Mouse (Mus musculus): ENCODE data around the gene Rasal1. TPM values are rescaled to one million over a fixed set of nuclear protein-coding genes. Genes with fewer than 3 reads are reported as not detected.

The Rasal1 gene
- 2.9 and 3.4 TPM in 2 replicates for total RNA-seq (2017)

DNA sequence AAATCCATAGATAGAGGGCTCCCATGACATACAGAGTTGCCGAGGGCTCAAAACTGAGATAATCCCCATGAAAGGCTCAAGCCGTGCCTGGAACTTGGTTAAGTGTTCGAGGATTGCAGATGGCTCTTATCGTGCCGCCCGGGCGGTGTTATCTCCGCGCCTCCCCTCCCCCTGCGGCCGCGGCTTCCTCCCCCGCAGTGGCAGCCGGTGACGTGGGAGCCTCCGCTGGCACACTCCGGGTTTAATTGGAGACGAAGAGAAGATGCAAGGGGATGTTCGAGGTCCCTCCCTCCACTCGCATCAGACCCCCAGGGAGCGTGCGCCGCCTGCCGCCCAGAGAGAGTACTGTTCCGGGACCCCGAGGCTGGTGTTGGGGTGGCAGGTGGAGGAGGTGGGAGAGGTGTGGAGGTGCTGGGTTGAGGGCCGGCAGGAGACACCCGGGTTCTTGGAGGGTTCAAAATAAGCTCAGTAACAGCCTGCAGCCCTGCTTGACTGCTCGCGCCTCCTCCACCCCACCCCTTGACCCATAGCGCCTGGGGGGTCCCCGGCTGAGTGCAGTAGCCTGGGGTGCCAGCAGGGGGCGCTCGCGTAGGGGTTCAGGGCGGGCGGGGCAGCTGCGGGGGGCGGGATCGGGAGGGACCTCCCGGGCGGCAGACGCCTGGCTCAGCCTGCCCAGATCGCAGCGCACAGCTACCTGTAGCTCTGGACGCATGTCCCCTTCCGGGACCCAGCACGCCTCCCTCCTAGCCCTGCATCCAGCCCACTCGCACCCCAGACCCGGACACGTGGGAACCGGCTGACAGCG, at the start of gene Rasal1:
TSS of gene Rasal1 (plus strand) at position 244 of the 805 bp plus-strand sequence.
- ATAC-seq (replicated peaks in 1 of 2; ENCODE audit: insufficient read depth in 1 of 2, low FRiP score in 2 of 2, low TSS enrichment in 1 of 2, low read depth in 1 of 2, poor library complexity in 2 of 2, severe bottlenecking in 2 of 2), result peak; percentile 54 to 57

DNA sequence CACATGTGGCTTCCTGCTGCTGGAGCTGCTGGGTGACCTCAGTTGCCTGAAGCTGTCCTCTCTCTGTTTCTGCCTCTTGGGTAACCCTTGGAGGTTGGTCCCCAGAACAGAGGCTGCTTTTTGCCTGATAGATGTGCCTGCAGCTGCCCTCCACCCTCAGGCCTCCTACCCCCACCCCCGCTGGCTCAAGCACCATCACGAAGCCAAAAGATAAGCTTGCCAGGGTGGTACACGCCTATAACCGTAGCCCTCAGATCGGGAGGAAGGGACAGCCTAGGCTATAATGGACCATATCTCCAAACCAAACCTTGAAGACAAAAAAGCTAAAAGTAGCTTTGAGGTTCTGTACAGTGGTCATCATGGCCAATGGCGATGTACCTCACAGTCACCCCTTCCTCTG, 49.0 kb upstream of the Rasal1 start:
- ATAC-seq (replicated peaks in 1 of 2; ENCODE audit: insufficient read depth in 1 of 2, low FRiP score in 2 of 2, low TSS enrichment in 1 of 2, low read depth in 1 of 2, poor library complexity in 2 of 2, severe bottlenecking in 2 of 2), result 0 out of 4 replicates have a peak, but pooled peaks have one; percentile 16 to 32

DNA sequence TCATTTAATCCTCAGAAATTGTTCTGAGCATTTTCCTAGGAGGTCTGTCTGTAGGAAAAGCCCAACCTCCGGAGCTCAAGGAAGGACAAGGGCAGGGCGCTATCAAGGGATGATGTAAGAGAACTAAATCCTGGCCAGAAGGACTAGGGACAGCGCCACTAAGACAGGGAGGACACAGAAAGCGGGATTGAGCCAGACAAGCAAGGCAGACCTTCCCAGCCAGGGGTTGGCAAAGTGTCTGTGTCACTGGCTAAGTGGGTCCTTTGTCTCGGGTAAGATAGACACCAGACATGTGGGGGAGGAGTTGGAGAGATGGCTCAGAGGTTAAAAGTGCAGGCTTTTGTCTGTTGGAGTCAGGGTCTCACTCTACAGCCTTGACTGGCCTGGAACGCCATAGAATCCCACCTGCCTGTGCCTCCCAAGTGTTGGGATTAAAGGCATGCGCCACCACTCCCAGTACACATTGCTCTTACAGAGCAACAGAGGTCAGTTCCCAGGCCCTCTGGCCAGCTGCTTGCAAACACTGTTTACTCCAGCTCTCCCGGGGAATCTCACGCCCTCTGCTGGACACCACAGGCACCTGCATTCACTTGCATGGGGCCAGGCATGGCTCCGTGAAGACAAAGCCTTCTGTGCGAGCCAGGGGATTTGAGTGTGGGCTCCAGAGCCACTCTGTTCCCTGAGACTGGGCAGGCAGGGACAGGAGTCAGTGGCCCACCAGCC, 47.5 kb upstream of the Rasal1 start:
- no peak for ATAC-seq (replicated peaks in 1 of 2; ENCODE audit: insufficient read depth in 1 of 2, low FRiP score in 2 of 2, low TSS enrichment in 1 of 2, low read depth in 1 of 2, poor library complexity in 2 of 2, severe bottlenecking in 2 of 2)

- ATAC-seq (replicated peaks in 1 of 2; ENCODE audit: insufficient read depth in 1 of 2, low FRiP score in 2 of 2, low TSS enrichment in 1 of 2, low read depth in 1 of 2, poor library complexity in 2 of 2, severe bottlenecking in 2 of 2), result no peak
Measured at GRCm38 (mm10) chr5:120602210-120602609, 46.4 kb upstream of the Rasal1 start.

- no peak for ATAC-seq (replicated peaks in 1 of 2; ENCODE audit: insufficient read depth in 1 of 2, low FRiP score in 2 of 2, low TSS enrichment in 1 of 2, low read depth in 1 of 2, poor library complexity in 2 of 2, severe bottlenecking in 2 of 2)
Measured at GRCm38 (mm10) chr5:120603515-120603914, 45.1 kb upstream of the Rasal1 start.

DNA sequence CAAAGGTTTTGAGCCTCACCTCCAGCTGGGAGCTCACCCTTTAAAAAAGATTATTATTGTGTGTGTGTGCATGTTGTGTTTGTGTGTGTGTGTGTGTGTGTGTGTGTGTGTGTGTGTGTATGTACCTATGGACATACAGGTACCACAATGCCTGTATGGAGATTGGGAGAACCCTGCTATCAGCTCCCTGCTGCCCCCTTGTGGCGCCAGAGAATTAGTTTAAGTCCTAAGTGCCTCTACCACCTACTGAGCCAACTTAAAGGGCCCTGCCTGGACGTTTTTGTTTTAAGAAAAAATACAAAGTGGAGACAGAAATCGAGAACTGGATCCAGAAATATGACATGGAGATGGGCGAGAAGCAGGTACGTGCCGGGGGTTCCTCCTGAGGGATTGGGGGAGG, 43.8 kb upstream of the Rasal1 start:
- peak; percentile 62 to 67; a peak in 2 of 4 replicates for ATAC-seq (replicated peaks in 1 of 2; ENCODE audit: insufficient read depth in 1 of 2, low FRiP score in 2 of 2, low TSS enrichment in 1 of 2, low read depth in 1 of 2, poor library complexity in 2 of 2, severe bottlenecking in 2 of 2)

DNA sequence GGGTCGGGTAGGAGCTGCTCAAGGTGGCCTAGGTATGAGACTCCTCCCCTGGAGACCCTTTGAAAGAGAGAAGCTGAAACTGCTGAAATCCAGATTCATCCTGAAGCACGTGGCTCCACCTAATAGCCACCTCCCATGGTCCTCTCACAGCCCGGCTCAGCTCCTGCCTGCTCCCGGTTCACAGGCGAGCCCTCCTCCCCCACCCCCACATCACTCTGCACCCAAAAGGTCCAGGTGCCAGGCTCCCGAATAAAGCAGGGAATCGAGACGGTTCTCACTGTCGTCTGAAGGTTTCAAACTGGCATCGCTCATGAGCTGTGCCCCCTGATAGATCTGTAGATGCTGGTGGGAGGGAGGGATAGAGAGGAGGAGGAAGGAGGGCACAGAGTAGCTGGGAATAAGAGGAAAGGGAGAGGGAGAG, 43.4 kb upstream of the Rasal1 start:
- ATAC-seq (replicated peaks in 1 of 2; ENCODE audit: insufficient read depth in 1 of 2, low FRiP score in 2 of 2, low TSS enrichment in 1 of 2, low read depth in 1 of 2, poor library complexity in 2 of 2, severe bottlenecking in 2 of 2), result no peak

GRCm38 (mm10) chr5:120605688-120606087, 42.9 kb upstream of the Rasal1 start:
- ATAC-seq (replicated peaks in 1 of 2; ENCODE audit: insufficient read depth in 1 of 2, low FRiP score in 2 of 2, low TSS enrichment in 1 of 2, low read depth in 1 of 2, poor library complexity in 2 of 2, severe bottlenecking in 2 of 2), result peak; percentile 66 to 73; a peak in 3 of 4 replicates

GRCm38 (mm10) chr5:120606590-120607200, 41.9 kb upstream of the Rasal1 start:
- ATAC-seq (replicated peaks in 1 of 2; ENCODE audit: insufficient read depth in 1 of 2, low FRiP score in 2 of 2, low TSS enrichment in 1 of 2, low read depth in 1 of 2, poor library complexity in 2 of 2, severe bottlenecking in 2 of 2), result no peak

- no peak for ATAC-seq (replicated peaks in 1 of 2; ENCODE audit: insufficient read depth in 1 of 2, low FRiP score in 2 of 2, low TSS enrichment in 1 of 2, low read depth in 1 of 2, poor library complexity in 2 of 2, severe bottlenecking in 2 of 2)
Measured at GRCm38 (mm10) chr5:120607335-120607734, 41.3 kb upstream of the Rasal1 start.

DNA sequence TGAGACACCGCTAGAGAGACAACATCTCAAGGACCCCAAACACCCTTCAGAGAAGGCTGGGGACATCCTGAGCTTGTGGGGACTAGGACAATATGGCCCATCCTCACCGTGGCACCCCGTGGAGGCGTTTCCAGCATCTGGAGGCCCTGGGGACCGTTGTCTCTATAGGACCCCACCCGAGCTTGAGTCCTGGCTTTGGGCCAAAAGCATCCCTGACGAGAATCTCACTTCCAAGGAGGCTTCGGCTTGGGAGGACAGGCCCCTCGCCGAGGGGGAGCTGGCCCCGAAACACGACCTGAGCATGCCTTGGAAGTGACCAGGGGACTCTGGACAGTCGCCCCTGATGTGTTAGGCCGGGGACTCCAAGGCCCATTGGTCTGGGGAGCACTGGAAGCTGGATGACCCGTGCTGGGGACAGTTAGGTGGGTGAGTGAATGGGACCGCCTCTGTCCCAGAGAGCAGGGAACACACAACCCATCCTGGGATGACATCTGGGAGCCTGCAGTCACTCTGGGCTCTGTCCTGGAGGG, 39.3 kb upstream of the Rasal1 start:
- no peak for ATAC-seq (replicated peaks in 1 of 2; ENCODE audit: insufficient read depth in 1 of 2, low FRiP score in 2 of 2, low TSS enrichment in 1 of 2, low read depth in 1 of 2, poor library complexity in 2 of 2, severe bottlenecking in 2 of 2)

DNA sequence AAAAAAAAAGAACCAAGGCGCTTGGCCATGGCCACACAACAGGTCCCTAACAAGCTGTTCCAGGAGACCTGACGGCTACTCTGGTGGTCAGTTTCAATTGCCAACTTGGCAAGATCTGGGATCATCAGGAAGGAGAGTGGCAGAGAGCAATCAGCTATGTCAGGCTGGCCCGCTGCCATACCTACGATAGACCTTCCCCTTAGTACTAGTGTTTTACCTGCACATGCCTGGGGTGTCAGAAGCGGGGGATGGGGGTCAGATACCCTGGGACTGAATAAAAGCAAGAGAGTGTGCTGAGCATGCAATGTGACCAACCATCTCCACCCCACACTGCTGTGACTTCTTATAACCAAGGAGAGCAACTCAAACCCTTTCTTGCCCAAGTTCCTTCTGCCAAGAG, 37.7 kb upstream of the Rasal1 start:
- no peak for ATAC-seq (replicated peaks in 1 of 2; ENCODE audit: insufficient read depth in 1 of 2, low FRiP score in 2 of 2, low TSS enrichment in 1 of 2, low read depth in 1 of 2, poor library complexity in 2 of 2, severe bottlenecking in 2 of 2)

GRCm38 (mm10) chr5:120611416-120611815, 37.2 kb upstream of the Rasal1 start:
- no peak for ATAC-seq (replicated peaks in 1 of 2; ENCODE audit: insufficient read depth in 1 of 2, low FRiP score in 2 of 2, low TSS enrichment in 1 of 2, low read depth in 1 of 2, poor library complexity in 2 of 2, severe bottlenecking in 2 of 2)

- peak; percentile 75 for ATAC-seq (replicated peaks in 1 of 2; ENCODE audit: insufficient read depth in 1 of 2, low FRiP score in 2 of 2, low TSS enrichment in 1 of 2, low read depth in 1 of 2, poor library complexity in 2 of 2, severe bottlenecking in 2 of 2)
Measured at GRCm38 (mm10) chr5:120612442-120612821, 36.2 kb upstream of the Rasal1 start, which contains the start of the genes Rita1 and Ddx54. Rita1 (minus strand) TSS chr5:120612589. Ddx54 (plus strand) TSS chr5:120612739.

DNA sequence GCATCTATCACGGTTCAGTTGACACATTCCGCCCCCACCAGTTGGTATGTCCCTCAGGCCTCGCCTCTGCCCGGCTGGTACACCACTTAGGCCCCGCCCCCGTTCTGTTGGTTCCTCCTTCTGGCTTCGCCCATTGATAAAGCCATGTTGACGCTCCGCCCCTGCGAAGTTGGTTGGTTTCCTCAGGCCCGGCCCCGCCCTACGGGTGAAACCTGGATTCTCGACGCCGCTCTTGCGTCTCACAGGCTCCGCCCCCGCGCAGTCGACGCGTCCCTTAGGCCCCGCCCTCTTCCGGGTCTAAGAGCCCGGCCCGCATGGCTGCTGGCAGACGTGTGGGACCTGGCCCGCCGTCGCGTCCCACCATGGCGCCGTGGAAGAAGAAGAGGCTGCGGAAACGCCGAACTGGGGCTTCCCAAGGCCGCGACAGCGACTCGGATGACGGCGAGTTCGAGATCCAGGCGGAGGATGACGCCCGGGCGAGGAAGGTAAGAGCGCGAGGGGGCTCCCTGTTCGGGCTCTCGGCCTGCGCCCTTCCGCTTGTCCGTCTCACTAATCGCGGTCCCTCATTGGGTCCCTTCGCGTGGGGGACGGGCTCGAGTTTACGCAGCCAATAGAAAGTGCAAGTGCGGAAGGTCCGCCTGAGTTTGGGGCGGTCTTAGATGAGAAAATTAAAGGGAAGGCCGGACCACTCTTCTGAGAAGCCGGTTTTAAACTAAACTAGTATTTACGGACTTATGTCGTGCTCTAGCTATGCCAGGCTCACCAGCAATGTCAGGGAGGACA, 35.6 kb upstream of the Rasal1 start:
- peak; percentile 91 to 92 for ATAC-seq (replicated peaks in 1 of 2; ENCODE audit: insufficient read depth in 1 of 2, low FRiP score in 2 of 2, low TSS enrichment in 1 of 2, low read depth in 1 of 2, poor library complexity in 2 of 2, severe bottlenecking in 2 of 2)

GRCm38 (mm10) chr5:120615903-120616302, 32.7 kb upstream of the Rasal1 start:
- no peak for ATAC-seq (replicated peaks in 1 of 2; ENCODE audit: insufficient read depth in 1 of 2, low FRiP score in 2 of 2, low TSS enrichment in 1 of 2, low read depth in 1 of 2, poor library complexity in 2 of 2, severe bottlenecking in 2 of 2)

GRCm38 (mm10) chr5:120618778-120619177, 29.8 kb upstream of the Rasal1 start:
- no peak for ATAC-seq (replicated peaks in 1 of 2; ENCODE audit: insufficient read depth in 1 of 2, low FRiP score in 2 of 2, low TSS enrichment in 1 of 2, low read depth in 1 of 2, poor library complexity in 2 of 2, severe bottlenecking in 2 of 2)

Measured in hematopoietic stem cell, adult 5-6 weeks (primary cell).